Mouse (Mus musculus): ENCODE results near the gene Mrpl37. TPM values are rescaled to one million over a fixed set of nuclear protein-coding genes. Genes with fewer than 3 reads are reported as not detected.
A peak's percentile ranks its signal among the peaks of the same experiment; 100 is the strongest.

Gene Mrpl37
- total RNA-seq, 4 experiments from 2014 or later, result 93.9 to 102 (median 96.0) TPM

DNA sequence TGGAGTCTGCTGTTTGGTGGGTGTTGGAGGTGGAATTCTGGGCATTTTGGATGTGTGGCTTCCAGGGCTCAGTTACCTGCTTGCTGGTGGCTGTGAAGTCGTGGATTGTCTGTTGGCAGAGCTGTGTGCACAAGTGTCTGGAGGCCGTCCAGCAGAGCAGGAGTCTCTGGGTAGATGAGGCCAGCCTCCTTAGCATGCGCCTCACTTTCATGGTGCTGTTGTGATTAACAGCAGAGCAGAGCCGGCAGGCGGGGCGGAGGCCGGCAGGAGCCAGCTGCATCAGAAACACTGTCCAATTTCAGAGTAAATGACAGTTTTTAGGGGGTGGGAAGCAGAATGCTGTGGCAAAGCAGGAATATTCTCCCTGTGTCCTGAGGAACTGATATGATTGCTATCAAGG, 47.6 kb downstream of the Mrpl37 start:
- no peak for DNase-seq (ENCODE audit: low spot score)

DNA sequence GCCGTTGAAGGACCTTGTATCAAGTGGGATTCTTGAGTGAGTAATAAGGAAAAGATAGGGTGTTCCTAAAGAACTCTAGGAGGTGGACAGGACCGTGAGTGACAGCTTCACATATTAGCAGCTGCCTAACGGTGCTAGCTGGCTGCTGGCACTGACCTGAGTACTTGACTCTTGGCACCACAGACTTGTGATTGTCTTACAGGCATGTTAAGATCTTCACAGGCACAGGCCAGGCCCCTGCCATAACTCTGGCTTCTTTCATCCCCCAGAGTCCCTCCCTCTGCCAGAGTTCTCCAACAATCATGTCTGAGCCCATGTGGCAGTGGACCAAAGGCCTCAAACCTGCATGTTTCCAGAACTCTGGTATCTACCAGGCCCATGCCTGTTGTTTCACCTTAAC, 48.1 kb downstream of the Mrpl37 start:
- no peak for DNase-seq (ENCODE audit: low spot score)

DNA sequence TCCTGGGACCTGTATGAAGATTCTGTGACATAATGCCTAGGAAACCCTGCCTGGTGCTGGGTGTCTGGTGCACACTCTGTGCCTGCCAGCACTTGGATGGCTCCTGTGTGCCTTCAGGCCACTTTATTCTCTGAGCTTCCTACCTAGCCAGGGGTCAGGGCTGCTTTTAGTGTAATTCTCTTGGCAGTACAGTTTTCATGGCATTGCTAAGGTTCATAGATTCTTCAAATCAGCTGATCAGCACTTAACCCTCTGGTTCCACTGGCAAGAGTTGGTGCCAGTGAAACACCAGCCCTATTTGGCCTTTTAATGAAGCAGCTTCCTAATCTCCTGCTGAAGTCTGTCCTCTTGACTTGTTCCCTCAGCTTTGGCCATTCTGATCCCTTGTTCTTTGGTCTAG, 49.4 kb downstream of the Mrpl37 start:
- DNase-seq (ENCODE audit: low spot score), result no peak

DNA sequence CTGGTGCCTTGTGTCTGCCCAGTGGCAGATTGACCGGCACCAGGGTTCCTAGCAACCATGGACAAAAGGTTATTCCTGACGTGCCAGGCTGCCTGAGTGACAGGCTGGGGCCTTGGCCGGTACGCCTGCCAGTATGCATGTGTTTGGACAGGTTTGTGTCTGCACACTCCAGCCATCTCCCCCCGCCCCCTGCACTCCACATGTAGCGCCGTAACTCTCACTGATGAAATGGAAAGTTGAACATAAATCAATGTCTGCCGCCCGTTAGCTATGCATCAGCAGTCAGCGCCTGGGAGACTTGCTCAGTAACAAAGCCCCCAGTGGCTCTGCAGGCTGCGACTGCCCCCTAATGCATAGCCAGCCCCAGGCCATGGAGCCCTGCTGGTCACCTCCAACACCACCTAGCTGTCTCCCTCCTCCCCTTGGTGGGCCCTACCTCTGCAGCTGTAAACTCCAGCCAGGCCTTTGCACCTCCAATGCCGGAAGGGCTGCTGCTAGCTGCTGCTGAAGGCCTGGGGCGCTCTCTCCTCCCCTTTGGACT, 50.6 kb downstream of the Mrpl37 start:
- no peak for DNase-seq (ENCODE audit: low spot score)

DNA sequence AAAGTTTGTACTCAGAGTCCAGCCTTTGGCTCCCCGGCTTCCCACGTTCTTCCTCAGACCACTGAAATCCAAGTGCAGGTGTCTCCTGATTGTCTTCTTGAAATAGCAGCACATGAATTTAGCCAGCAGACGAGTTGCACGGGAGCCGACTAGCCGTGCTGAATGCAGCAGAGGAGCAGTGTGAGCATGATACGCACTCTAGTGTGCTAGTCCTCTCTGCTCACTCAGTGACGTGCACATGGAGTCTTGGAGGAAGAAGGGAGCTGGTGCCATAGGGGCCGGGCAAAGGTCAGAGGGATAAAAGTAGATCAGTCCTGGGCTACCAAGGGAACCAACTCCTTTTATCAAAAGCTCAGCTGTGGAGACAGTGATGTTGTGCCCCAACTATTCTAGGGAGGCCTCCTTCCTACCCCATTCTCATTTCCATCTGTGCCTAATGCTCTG, 52.8 kb downstream of the Mrpl37 start:
- DNase-seq (ENCODE audit: low spot score), result no peak

DNA sequence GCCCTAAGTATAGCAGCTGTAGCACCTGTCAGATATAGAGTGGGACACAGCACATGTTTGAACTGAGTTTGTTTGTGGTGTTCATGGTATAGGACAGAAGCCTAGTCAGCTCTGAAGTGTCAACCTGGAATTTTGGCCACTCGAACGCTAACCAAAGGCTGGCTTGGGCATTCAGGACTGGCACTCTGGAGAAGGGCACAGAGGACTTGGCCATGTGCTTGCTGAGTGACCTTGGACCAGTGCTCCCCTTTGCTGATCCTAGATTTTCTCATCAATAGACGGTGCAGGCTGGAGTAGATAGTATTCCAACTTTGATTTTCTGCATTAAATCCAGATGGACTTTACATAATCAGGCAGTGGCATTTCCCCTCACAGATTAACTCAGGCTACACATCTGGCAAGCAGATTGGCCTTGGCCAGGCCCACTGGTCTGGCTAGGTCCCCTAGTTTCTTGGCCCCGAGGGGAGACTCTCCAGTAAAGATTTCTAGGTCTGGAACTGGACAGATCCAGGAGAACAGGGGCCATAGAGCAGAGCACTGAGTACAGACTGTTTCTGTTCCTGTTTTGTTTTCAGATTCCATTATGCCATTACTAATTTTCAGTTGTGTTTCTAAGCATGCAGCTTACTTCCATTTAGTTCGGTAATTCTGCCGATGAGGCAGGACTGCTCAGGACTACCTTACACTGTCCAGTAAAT, 53.4 kb downstream of the Mrpl37 start:
- DNase-seq (ENCODE audit: low spot score), result no peak

DNA sequence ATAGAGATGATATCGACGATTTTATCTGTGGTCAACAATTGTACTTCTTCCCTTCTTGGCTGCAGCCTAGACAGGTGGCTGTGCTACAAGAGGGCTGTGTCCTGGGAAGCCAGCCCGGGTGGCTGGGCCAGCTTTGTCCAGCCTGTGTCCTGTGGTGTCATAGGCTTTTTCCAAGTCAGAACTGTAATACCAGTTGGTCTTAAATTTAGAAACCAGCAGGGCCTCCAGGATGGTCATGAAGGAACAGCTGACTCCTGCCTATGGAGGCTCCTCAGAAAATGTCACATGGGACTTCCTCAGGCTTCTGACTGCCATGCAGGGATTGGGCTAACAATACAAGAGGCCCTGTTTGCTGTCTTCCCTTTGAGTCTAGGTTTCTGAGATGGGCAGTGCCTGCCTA, 54.1 kb downstream of the Mrpl37 start:
- peak; percentile 63 for DNase-seq (ENCODE audit: low spot score)

DNA sequence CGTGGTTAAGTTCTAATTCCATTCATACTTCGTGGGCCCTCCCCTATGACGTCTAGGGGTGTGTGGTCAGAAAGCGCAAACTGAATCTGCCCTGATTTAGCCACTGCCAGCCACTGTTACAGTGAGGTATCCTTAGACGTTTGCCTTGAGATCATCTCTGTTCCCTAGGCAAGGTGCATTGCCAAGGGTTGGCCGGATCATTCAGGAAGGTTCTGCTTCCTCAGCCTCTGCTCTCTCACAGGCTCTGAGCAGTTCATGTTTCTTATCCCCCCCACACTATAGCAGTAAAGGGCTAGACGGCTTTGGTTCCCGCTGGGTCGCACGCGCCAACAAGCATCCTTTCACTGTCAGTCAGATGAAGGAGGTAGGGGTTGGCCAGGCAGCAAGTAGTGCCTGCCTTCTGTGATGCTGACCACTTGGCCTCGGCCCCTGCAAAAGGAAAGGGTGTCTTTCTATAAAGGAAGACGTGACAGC, 54.6 kb downstream of the Mrpl37 start:
- DNase-seq (ENCODE audit: low spot score), result no peak

DNA sequence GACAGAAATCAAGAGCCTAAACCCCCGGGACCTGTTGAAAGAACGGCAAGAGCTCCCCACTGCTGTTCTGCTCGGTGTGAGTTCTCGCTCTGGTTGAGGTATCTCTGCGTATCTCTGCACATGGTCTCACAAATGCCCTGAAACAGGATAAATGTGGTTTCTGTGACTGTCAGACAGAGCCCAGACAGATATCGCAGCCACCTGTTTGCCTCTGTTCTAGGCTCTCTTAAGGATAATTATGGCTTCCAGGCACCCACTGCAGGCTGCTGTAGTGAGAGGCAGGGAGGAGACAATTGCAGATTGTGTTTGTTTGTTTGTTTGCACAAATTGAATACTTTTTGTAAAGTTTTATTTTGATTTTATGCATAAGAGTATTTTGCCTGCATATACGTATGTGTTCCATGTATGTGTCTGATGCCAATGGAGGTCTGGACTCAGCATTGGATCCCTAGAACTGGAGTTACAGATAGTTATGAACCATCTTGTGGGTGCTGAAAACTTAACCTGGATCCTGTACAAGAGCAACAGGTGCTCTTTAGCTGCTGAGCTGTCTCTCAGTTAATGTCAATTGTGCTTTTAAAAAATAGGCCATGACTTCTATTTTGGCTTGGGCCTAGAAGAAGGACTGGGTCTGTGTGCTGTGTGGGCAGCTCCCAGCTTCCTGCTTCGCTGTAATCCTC, 55.2 kb downstream of the Mrpl37 start:
- DNase-seq (ENCODE audit: low spot score), result no peak

DNA sequence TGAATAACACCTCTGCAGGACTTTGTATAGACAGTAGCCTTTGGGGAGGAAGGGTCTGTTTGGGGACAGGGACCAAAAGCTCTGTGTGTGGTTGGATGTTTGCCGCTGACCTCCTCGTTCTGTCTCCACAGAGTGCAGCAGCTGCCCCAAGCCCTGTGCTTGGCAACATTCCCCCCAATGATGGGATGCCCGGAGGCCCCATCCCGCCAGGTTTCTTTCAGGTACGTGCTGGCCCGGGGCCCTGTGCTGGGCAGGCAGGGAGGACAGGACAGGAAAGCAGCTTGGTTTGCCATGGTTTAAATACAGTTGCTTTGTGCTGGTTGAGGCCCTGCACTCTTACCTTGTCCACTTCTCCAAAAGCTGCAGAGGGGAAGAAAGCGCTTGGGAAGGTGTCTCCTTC, 57.1 kb downstream of the Mrpl37 start:
- no peak for DNase-seq (ENCODE audit: low spot score)

DNA sequence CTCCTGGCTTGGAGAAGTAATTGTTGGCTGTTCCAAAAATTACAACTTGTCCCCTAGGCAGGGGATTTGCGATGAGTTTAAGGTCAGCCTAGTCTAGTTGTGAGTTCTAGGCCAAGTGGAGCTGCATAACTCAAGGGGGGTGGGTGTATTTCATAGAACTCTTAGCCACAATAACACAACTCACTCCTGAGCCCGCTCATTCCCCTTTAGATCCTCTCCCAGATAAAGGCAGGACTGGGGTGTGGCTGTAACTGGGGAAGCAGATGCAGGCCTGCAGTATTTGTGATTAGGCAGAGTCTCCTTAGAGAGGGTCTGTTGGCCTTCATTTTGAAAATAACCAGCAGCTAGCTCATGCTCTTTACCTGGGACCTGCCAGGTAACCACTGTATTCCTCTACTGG, 58.5 kb downstream of the Mrpl37 start:
- no peak for DNase-seq (ENCODE audit: low spot score)

DNA sequence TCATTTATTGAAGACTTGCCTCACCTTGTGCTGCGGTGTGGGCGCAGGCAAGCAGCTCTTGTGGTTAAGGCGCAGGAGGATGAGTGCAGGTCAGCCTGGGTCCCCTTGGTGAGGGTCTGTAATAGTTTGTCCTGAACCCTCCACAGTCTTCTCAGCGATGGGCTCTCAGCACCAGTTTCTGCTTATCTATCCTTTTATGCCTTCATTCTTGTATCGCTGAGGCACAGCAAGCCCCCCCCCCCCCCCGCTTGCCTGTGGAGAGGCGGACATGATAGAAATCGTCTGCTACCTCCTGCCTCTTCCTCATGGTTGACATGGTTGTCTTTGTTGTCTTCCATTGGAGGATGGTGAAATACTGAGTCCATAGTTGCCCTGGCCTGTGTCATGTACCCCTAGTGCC, 59.3 kb downstream of the Mrpl37 start:
- DNase-seq (ENCODE audit: low spot score), result no peak

DNA sequence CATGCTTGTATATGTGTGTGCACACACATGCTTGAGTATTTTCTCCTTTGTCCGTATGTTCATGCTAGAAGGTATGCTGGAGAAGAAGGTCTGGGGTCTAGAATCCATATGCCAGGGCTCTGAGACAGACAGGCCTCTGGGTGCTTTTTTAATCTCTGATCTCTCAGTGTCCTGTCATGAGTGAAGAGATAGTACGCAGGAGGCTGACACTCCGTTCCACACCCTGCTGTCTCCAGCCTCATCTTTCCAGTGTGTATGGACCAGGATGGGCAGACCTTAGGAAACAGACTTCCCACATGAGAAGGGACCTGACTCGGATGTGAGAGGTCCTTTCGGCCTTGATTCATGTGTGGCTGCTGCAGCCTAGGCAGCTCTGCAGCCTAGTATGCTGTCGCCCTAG, 59.9 kb downstream of the Mrpl37 start:
- no peak for DNase-seq (ENCODE audit: low spot score)

DNA sequence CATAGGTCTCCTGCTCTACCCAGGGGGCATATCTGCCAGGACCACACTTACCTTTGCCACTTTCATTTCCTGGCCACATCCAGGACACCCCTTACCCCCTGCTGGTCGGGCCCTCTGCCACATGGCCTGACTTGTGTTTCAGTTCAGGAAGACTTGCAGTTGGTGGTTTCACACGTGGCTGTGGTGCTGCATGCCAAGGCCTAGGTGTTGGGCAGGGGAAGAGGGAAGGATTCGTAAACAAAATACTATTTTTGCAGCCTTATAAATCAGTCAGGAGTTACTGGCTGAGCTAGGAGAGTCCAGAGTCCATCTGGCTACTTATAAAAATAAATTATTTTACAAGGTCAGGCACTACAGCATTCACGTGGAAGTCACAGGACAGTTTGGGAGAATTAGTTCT, 60.4 kb downstream of the Mrpl37 start:
- no peak for DNase-seq (ENCODE audit: low spot score)

Other genes with a start within 250 kb of the Mrpl37 start
- gene Ssbp3, start 156.2 kb downstream of the Mrpl37 start, total RNA-seq (2022), result 10 to 100 TPM; 34.2 to 42.5 (median 36.2) TPM
- 10 to 100 TPM; 24.2 to 35.1 (median 27.8) TPM for gene Cyb5rl, start 120 bp upstream of the Mrpl37 start, total RNA-seq (2022)
- gene Cdcp2, start 30.0 kb upstream of the Mrpl37 start, total RNA-seq (2022), result not detected
- 100 to 1,000 TPM; 121 to 126 (median 122) TPM for gene Tmem59, start 111.5 kb upstream of the Mrpl37 start, total RNA-seq (2022)
- gene Tceanc2, start 112.2 kb upstream of the Mrpl37 start, total RNA-seq (2022), result 10 to 100 TPM; 10.7 to 15.1 (median 12.2) TPM
- gene Ldlrad1, start 142.3 kb upstream of the Mrpl37 start, total RNA-seq (2022), result not detected
- gene Lrrc42, start 186.7 kb upstream of the Mrpl37 start, total RNA-seq (2022), result 10 to 100 TPM in 2 of 4 experiments, 1 to 10 TPM in 2; 8.5 to 11.0 (median 10.2) TPM
- 10 to 100 TPM; 10.1 to 12.3 (median 10.2) TPM for gene Hspb11, start 186.7 kb upstream of the Mrpl37 start, total RNA-seq (2022)
- not detected for gene Dio1, start 240.3 kb upstream of the Mrpl37 start, total RNA-seq (2022)
- gene Yipf1, start 247.5 kb upstream of the Mrpl37 start, total RNA-seq (2022), result 10 to 100 TPM; 16.6 to 20.3 (median 18.0) TPM